Mouse (Mus musculus) bone marrow macrophage, adult 2 months (primary cell): Measurements from ENCODE around the gene Wbp1l.

Experiments
- CTCF ChIP-seq: IDR thresholded peaks from 2 replicates; pipeline ENCODE4 v1.5.1; 2012; ENCODE audit warnings: low read depth, mild to moderate bottlenecking, low read length, moderate library complexity
- POLR2A ChIP-seq: IDR thresholded peaks from 2 replicates; pipeline ENCODE4 v1.6.1; 2012; ENCODE audit warnings: mild to moderate bottlenecking, low read depth, low read length, borderline replicate concordance

GRCm38 (mm10) chr19:46706540-46707295 is 107.8 kb downstream of the Wbp1l start:
- TF ChIP-seq CTCF (no peak), POLR2A (no peak)
